Mouse (Mus musculus) kidney, adult 2 months (tissue): Measurements from ENCODE around the gene Hist2h3c1.

Experiments
- CTCF ChIP-seq: fragments of 200-500 bp; conservative IDR thresholded peaks from 2 replicates; pipeline ENCODE4 v1.5.1; 2011; ENCODE audit warnings: low read depth, mild to moderate bottlenecking, control low read depth, low read length, moderate library complexity, mixed read lengths; ENCODE audit not compliant: insufficient read depth, insufficient read length
- POLR2A ChIP-seq: fragments of 200-500 bp; IDR thresholded peaks from one replicate; pipeline ENCODE4 v1.6.1; 2011; ENCODE audit warnings: low read depth, low read length, control low read depth

GRCm38 (mm10) chr3:96222774-96223173 lies 23.7 kb upstream of the Hist2h3c1 start:
- no peak for TF ChIP-seq CTCF
- TF ChIP-seq POLR2A = no peak
